Mouse (Mus musculus) stomach, embryonic 14.5 days (tissue): Measurements from ENCODE around the gene Jup. TPM values are rescaled to one million over a fixed set of nuclear protein-coding genes. Genes with fewer than 3 reads are reported as not detected.

ENCODE experiments used
- ATAC-seq: fragments of 200-750 bp; cut with Nextera tagmentation; 2 replicates; pipeline ENCODE4 v1.8.0; 2017; ENCODE audit warnings: low read depth, moderate TSS enrichment; ENCODE audit not compliant: insufficient number of reproducible peaks, insufficient read depth, low FRiP score
- H3K27ac ChIP-seq: fragments of 300-500 bp; sonication (generic); 2 replicates; pipeline ENCODE4 v1.5.1; 2014; ENCODE audit warnings: mild to moderate bottlenecking, low read length, moderate library complexity, mixed read lengths
- H3K27me3 ChIP-seq: fragments of 300-500 bp; sonication (generic); 2 replicates; pipeline ENCODE4 v1.6.1; 2014; ENCODE audit warnings: low read length, control low read depth, mixed read lengths; ENCODE audit not compliant: control insufficient read depth, insufficient read depth
- H3K36me3 ChIP-seq: fragments of 300-500 bp; sonication (generic); 2 replicates; pipeline ENCODE4 v1.6.1; 2014; ENCODE audit warnings: mild to moderate bottlenecking, control low read depth, low read length, moderate library complexity, mixed read lengths; ENCODE audit not compliant: control insufficient read depth, insufficient read depth
- H3K4me1 ChIP-seq: fragments of 300-500 bp; sonication (generic); 2 replicates; pipeline ENCODE4 v1.6.1; 2014; ENCODE audit warnings: low read length, control low read depth, mixed read lengths; ENCODE audit not compliant: control insufficient read depth, insufficient read depth
- H3K4me2 ChIP-seq: fragments of 300-500 bp; sonication (generic); replicated peaks from 2 replicates; pipeline ENCODE4 v1.6.1; 2014; ENCODE audit warnings: low read depth, low read length, control low read depth
- H3K4me3 ChIP-seq: fragments of 300-500 bp; sonication (generic); 2 replicates; pipeline ENCODE4 v1.5.1; 2014; ENCODE audit warnings: low read depth, low read length, control low read depth
- H3K9ac ChIP-seq: fragments of 300-500 bp; sonication (generic); replicated peaks from 2 replicates; pipeline ENCODE4 v1.6.1; 2014; ENCODE audit warnings: low read depth, mild to moderate bottlenecking, control low read depth, low read length, moderate library complexity, mixed read lengths
- H3K9me3 ChIP-seq: fragments of 300-500 bp; sonication (generic); 2 replicates; pipeline ENCODE4 v1.6.1; 2016; ENCODE audit warnings: low read depth, low read length, control low read depth; ENCODE audit not compliant: control insufficient read depth
- WGBS: fragments of 180-500 bp; shearing (Covaris S2); extraction: QIAGEN DNeasy Blood & Tissue Kit; methylation state at CpG from one replicate; pipeline ENCODE4 v1.1.7; 2014; 5-methylcytosine and 5-hydroxymethylcytosine counted together
- microRNA-seq: library from miRNA; unstranded; fragments of <30 nt; microRNA quantifications from one replicate; pipeline ENCODE4, GENCODE M21; 2016
- polyA plus RNA-seq: library from polyadenylated mRNA; unstranded; fragments of >200 nt; fragmentation: Nextera tagmentation; extraction: Ambion mirVana; gene quantifications from 2 replicates; pipeline ENCODE4 v1.2.1, GENCODE M21; 2014

The Jup gene
- polyA plus RNA-seq, 1 experiment from 2014 or later: 139 TPM

DNA sequence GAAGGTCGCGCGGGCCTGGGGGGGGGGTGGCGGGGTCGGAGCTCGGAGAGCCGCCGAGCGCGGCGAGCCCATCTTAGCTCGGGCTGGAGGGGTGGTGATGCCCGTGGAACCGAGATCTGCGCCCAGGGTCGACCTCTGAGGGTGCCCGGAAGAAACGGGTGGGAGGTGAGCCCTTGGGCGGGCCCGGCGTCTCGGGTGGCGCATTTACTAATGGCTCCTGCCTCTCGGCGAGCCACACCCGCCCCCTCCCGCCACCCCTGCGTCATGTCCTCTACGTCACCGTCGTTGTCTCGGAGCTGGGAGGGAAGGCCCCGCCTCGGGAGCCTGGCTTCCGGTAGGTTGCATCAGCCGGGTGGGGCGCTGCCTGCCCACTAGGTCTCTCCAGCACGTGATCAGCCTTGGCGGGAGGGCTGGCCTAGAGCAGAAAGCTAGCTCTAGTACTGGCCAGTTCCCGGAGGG is 77.4 kb downstream of the Jup start:
- H3K27me3 ChIP-seq: no peaks in the 10 kb centered on the region
- WGBS: 0% methylated on average over 40 of the region's 40 CpGs
- no peaks in the 10 kb centered on the region for H3K9me3 ChIP-seq
- no peaks in the 10 kb centered on the region for H3K4me1 ChIP-seq
- H3K4me3 ChIP-seq: peak overlapping the region; percentile 54
- peak overlapping the region; percentile 80 for H3K4me2 ChIP-seq
- ATAC-seq: peak; percentile 85
- H3K9ac ChIP-seq: peak overlapping the region; percentile 91
- H3K36me3 ChIP-seq: peaks cover 19% of the 10 kb centered on the region
- peak overlapping the region; percentile 95 for H3K27ac ChIP-seq

DNA sequence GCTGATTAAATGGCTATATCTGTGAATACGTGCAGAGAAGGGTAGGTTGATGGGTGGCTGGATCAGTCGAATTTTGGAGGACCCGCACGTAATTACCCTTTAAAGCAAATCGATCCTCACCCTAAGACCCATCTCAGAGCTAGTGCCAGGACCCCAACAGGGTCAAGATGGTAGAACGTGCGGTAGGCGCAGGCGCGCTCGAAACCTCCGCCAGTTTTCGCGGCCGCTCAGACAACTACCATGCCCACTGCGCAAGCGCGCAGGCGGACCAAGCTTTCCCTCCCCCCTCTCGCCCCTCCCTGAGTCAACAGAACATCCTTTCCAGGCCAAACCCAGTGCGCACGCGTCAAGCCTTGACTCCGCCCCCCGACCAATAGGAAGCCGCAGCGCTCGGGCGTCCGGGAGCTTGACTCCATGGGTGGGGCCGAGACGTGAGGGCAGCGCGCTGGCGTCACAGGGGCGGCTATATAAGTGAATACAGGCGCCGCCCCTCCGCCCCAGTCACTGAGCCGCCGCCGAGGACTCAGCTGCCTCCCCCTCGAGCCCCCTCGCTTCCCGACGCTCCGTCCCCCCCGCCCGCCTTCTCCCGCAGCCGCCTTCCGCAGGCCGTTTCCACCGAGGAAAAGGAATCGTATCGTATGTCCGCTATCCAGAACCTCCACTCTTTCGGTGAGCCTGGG is 77.9 kb downstream of the Jup start, which contains the start of gene Eif1:
Gene Eif1 (plus strand): TSS at position 394 of the 680 bp plus-strand sequence.
- Histone ChIP-seq H3K36me3 (peaks cover 19% of the 10 kb centered on the region), H3K4me1 (no peaks in the 10 kb centered on the region), H3K4me3 (peak within 1 kb of the TSS; percentile 54), H3K9me3 (no peaks in the 10 kb centered on the region), H3K9ac (peak within 1 kb of the TSS; percentile 91), H3K27ac (peak within 1 kb of the TSS; percentile 95), H3K4me2 (peak within 1 kb of the TSS; percentile 80), H3K27me3 (no peaks in the 10 kb centered on the region)
- WGBS: under 1% methylated on average over 58 of the region's 58 CpGs
- peak; percentile 89 for ATAC-seq

Small RNAs within 50 kb of the gene (microRNA-seq; reads per million reads assigned to microRNA genes)
- gene Gm27374: not detected

Other genes with a start within 250 kb of the Jup start
- gene Krt19, start 249.1 kb downstream of the Jup start, polyA plus RNA-seq: 387 and 441 TPM in 2 replicates
- not detected in 2 replicates for gene Krt9, start 204.5 kb downstream of the Jup start, polyA plus RNA-seq
- gene Krt14, start 190.2 kb downstream of the Jup start, polyA plus RNA-seq: 4.8 and 5.0 TPM in 2 replicates
- 0.22 and 0.38 TPM in 2 replicates for gene Krt16, start 148.9 kb downstream of the Jup start, polyA plus RNA-seq
- gene Krt17, start 136.7 kb downstream of the Jup start, polyA plus RNA-seq: 26.7 and 30.7 TPM in 2 replicates
- gene Krt42, start 127.9 kb downstream of the Jup start, polyA plus RNA-seq: not detected in 2 replicates
- 2,030 and 2,105 TPM in 2 replicates for gene Eif1, start 77.9 kb downstream of the Jup start, polyA plus RNA-seq
- 6.9 and 13.2 TPM in 2 replicates for gene Gast, start 63.4 kb downstream of the Jup start, polyA plus RNA-seq
- 10.8 and 12.3 TPM in 2 replicates for gene Hap1, start 41.6 kb downstream of the Jup start, polyA plus RNA-seq
- 68.0 and 68.9 TPM in 2 replicates for gene P3h4, start 17.1 kb upstream of the Jup start, polyA plus RNA-seq
- 106 and 108 TPM in 2 replicates for gene Fkbp10, start 17.9 kb upstream of the Jup start, polyA plus RNA-seq
- 121 and 126 TPM in 2 replicates for gene Nt5c3b, start 44.0 kb upstream of the Jup start, polyA plus RNA-seq
- gene Klhl10, start 44.2 kb upstream of the Jup start, polyA plus RNA-seq: 0.52 and 0.64 TPM in 2 replicates
- 11.2 and 12.3 TPM in 2 replicates for gene Klhl11, start 75.0 kb upstream of the Jup start, polyA plus RNA-seq
- gene Acly, start 130.2 kb upstream of the Jup start, polyA plus RNA-seq: 161 and 175 TPM in 2 replicates
- 0.35 and 1.1 TPM in 2 replicates for gene Ttc25, start 147.8 kb upstream of the Jup start, polyA plus RNA-seq
- 35.9 TPM in 2 replicates for gene Cnp, start 177.1 kb upstream of the Jup start, polyA plus RNA-seq
- 62.8 and 63.1 TPM in 2 replicates for gene Nkiras2, start 221.5 kb upstream of the Jup start, polyA plus RNA-seq
- 84.0 and 95.4 TPM in 2 replicates for gene Dnajc7, start 222.4 kb upstream of the Jup start, polyA plus RNA-seq